Mouse (Mus musculus): ENCODE results near the gene Wars2. TPM values are rescaled to one million over a fixed set of nuclear protein-coding genes. Genes with fewer than 3 reads are reported as not detected.

Gene Wars2
- total and polyA plus RNA-seq, 2 experiments from 2014 or later = 4.0 to 8.4 TPM

DNA sequence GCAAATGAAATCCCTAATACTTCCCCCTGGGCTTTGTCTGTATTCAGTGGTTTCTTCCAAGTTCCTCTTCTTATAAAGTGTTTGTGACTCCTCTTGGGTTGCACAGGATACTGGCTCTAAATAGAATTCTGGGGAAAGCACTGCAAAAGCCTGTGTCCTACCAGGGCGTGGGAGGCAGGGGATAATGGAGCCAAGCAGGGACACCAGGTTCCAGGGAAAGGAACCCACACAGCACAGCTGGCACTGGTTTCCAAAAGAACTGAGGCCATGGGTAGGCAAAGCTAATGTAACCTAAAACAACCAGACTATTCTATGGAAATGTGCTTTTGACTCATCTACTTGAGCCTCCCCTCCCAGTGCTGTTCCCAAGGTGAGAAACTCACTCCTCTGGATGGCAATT is 10.3 kb upstream of the Wars2 start:
- no peak for TF ChIP-seq CTCF (IDR thresholded peaks at IDR 0.05; ENCODE audit: low read depth)
- ATAC-seq = no peak
- Histone ChIP-seq H3K27me3 (ENCODE audit: insufficient read depth, low read length) (no peaks in the 10 kb centered on the region), H3K4me2 (ENCODE audit: low read depth) (no peak overlapping the region), H3K9me3 (ENCODE audit: low read length) (no peaks in the 10 kb centered on the region), H3K36me3 (ENCODE audit: insufficient read depth) (no peaks in the 10 kb centered on the region), H3K27ac (ENCODE audit: low read depth, low read length) (no peak overlapping the region), H3K4me3 (ENCODE audit: low read depth, low read length) (no peak overlapping the region), H3K9ac (no peak overlapping the region), H3K4me1 (ENCODE audit: insufficient read depth) (no peaks in the 10 kb centered on the region)
- WGBS = 92% methylated on average over 1 of the region's 1 CpGs
- no peak for DNase-seq

- Histone ChIP-seq H3K9ac (no peak overlapping the region), H3K36me3 (ENCODE audit: insufficient read depth) (no peaks in the 10 kb centered on the region), H3K27ac (ENCODE audit: low read depth, low read length) (no peak overlapping the region), H3K9me3 (ENCODE audit: low read length) (no peaks in the 10 kb centered on the region), H3K4me1 (ENCODE audit: insufficient read depth) (no peaks in the 10 kb centered on the region), H3K27me3 (ENCODE audit: insufficient read depth, low read length) (no peaks in the 10 kb centered on the region), H3K4me2 (ENCODE audit: low read depth) (no peak overlapping the region), H3K4me3 (ENCODE audit: low read depth, low read length) (no peak overlapping the region)
- no peak for TF ChIP-seq CTCF (IDR thresholded peaks at IDR 0.05; ENCODE audit: low read depth)
- ATAC-seq (no peak), DNase-seq (no peak)
- WGBS = 84% methylated on average over 4 of the region's 4 CpGs
Observed at GRCm38 (mm10) chr3:99131973-99132372, 8.9 kb upstream of the Wars2 start.

DNA sequence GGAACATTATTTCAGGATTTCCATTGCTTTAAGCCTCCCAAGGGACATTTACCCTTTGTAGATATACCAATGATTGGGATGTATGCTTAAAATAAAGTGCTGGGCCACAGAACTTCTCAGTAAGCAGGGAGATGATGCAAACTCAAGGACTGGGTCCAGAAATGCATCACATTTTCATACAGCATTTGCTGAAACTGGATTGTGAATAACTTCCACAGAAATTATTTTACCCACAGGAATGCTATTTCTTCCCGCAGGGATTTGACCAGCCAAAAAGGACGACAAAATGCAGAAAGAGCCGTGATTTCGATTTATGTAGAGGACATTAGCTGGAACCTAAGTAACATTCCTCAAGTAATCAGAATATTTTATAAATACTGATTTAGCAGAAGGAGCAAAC is 7.0 kb upstream of the Wars2 start:
- ATAC-seq (no peak), DNase-seq (no peak)
- Histone ChIP-seq H3K9me3 (ENCODE audit: low read length) (no peaks in the 10 kb centered on the region), H3K36me3 (ENCODE audit: insufficient read depth) (no peaks in the 10 kb centered on the region), H3K27me3 (ENCODE audit: insufficient read depth, low read length) (no peaks in the 10 kb centered on the region), H3K4me1 (ENCODE audit: insufficient read depth) (no peaks in the 10 kb centered on the region), H3K4me3 (ENCODE audit: low read depth, low read length) (no peak overlapping the region), H3K27ac (ENCODE audit: low read depth, low read length) (no peak overlapping the region), H3K9ac (no peak overlapping the region), H3K4me2 (ENCODE audit: low read depth) (no peak overlapping the region)
- no peak for TF ChIP-seq CTCF (IDR thresholded peaks at IDR 0.05; ENCODE audit: low read depth)
- WGBS = 90% methylated on average over 4 of the region's 4 CpGs

DNA sequence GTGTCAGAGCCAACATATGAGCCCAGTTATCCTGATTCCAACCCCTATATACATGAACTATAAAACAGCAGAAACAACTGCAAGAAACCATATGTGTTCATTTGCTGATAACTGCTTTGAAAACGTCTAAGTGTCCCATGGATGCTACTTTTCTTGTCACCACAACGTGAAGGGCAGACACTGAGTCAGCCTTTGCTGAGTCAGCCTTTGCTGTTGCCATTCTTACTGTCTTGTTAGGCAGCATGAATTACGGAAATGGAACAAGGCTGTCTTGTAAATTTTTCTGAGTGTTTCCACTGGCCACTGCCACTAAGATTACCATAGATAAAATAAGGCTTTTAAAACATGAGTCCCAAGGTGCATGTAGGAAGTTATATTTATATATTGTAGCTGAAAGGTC is 7.0 kb downstream of the Wars2 start:
- no peak overlapping the region for H3K9ac ChIP-seq
- no peaks in the 10 kb centered on the region for H3K4me1 ChIP-seq (ENCODE audit: insufficient read depth)
- H3K27me3 ChIP-seq (ENCODE audit: insufficient read depth, low read length) = no peaks in the 10 kb centered on the region
- DNase-seq (no peak), ATAC-seq (no peak)
- TF ChIP-seq CTCF (IDR thresholded peaks at IDR 0.05; ENCODE audit: low read depth) = no peak
- no peaks in the 10 kb centered on the region for H3K36me3 ChIP-seq (ENCODE audit: insufficient read depth)
- 78% methylated on average over 3 of the region's 3 CpGs for WGBS
- H3K9me3 ChIP-seq (ENCODE audit: low read length) = no peaks in the 10 kb centered on the region
- H3K27ac ChIP-seq (ENCODE audit: low read depth, low read length) = no peak overlapping the region
- H3K4me2 ChIP-seq (ENCODE audit: low read depth) = no peak overlapping the region
- no peak overlapping the region for H3K4me3 ChIP-seq (ENCODE audit: low read depth, low read length)

DNA sequence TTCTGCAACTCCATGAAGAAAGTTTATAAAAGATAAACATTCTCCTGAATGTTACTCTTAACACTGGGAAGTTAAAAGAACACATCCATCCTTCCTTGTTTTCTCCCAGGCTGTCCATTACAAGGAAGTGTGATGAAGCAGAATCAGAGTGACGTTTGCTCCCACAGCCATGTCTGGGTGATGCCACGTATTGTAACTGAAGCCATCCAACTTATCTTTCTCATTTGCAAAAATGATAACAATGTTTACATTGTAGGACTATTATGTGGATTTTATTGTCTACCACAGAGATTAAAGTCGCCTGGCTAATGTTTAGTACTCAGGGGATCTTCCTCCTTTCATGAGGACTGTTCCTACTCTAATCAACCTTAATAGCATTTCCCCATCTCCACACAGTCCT is 8.2 kb downstream of the Wars2 start:
- no peak overlapping the region for H3K9ac ChIP-seq
- 83% methylated on average over 3 of the region's 3 CpGs for WGBS

GRCm38 (mm10) chr3:99156286-99156685 is 15.4 kb downstream of the Wars2 start:
- Histone ChIP-seq H3K27me3 (ENCODE audit: insufficient read depth, low read length) (no peaks in the 10 kb centered on the region), H3K4me2 (ENCODE audit: low read depth) (no peak overlapping the region), H3K4me1 (ENCODE audit: insufficient read depth) (no peaks in the 10 kb centered on the region), H3K36me3 (ENCODE audit: insufficient read depth) (no peaks in the 10 kb centered on the region), H3K27ac (ENCODE audit: low read depth, low read length) (no peak overlapping the region), H3K4me3 (ENCODE audit: low read depth, low read length) (no peak overlapping the region), H3K9me3 (ENCODE audit: low read length) (0 out of 2 replicates have a peak, but pooled peaks cover 2% of the 10 kb centered on the region), H3K9ac (no peak overlapping the region)
- no peak for TF ChIP-seq CTCF (IDR thresholded peaks at IDR 0.05; ENCODE audit: low read depth)
- ATAC-seq (no peak), DNase-seq (no peak)
- 92% methylated on average over 4 of the region's 4 CpGs for WGBS

More for the DNA sequence above, 8.2 kb downstream of the Wars2 start:
- Histone ChIP-seq H3K9me3 (ENCODE audit: low read length) (no peaks in the 10 kb centered on the region), H3K4me3 (ENCODE audit: low read depth, low read length) (no peak overlapping the region), H3K4me1 (ENCODE audit: insufficient read depth) (no peaks in the 10 kb centered on the region), H3K36me3 (ENCODE audit: insufficient read depth) (no peaks in the 10 kb centered on the region), H3K27ac (ENCODE audit: low read depth, low read length) (no peak overlapping the region), H3K27me3 (ENCODE audit: insufficient read depth, low read length) (no peaks in the 10 kb centered on the region), H3K4me2 (ENCODE audit: low read depth) (no peak overlapping the region)
- TF ChIP-seq CTCF (IDR thresholded peaks at IDR 0.05; ENCODE audit: low read depth) = no peak
- DNase-seq (no peak), ATAC-seq (no peak)

DNA sequence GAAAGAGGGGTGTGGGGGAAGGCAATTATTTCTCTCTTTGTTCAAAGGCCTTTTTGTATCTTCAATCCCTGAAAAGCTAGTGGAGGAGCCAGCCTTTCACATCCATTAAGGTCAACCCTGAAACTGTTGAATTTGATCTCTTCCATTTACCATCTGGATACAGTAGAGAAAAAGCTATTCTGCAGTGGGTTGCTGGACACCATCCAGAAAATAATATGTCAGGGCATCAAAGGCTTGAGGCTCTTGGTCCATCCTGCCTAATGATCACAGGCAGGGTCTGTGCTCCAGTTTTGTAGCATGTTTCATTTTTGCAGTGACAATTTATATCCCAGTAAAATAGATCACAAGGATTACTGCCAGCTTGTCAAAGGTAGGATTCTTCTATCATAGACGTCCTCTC is 16.1 kb downstream of the Wars2 start:
- no peak overlapping the region for H3K4me3 ChIP-seq (ENCODE audit: low read depth, low read length)
- no peaks in the 10 kb centered on the region for H3K4me1 ChIP-seq (ENCODE audit: insufficient read depth)
- no peaks in the 10 kb centered on the region for H3K36me3 ChIP-seq (ENCODE audit: insufficient read depth)
- ATAC-seq (peak; percentile 42), DNase-seq (no peak)
- H3K27me3 ChIP-seq (ENCODE audit: insufficient read depth, low read length) = no peaks in the 10 kb centered on the region
- 0 out of 2 replicates have a peak, but pooled peaks cover 2% of the 10 kb centered on the region for H3K9me3 ChIP-seq (ENCODE audit: low read length)
- H3K27ac ChIP-seq (ENCODE audit: low read depth, low read length) = no peak overlapping the region
- TF ChIP-seq CTCF (IDR thresholded peaks at IDR 0.05; ENCODE audit: low read depth) = no peak
- H3K4me2 ChIP-seq (ENCODE audit: low read depth) = no peak overlapping the region
- 11% methylated on average over 1 of the region's 1 CpGs for WGBS
- H3K9ac ChIP-seq = no peak overlapping the region
